Mouse (Mus musculus) heart, adult 9 months (tissue): ENCODE results near the gene Fgfr2.

Source experiments
- DNase-seq, 2 experiments: peaks; one replicate each; pipeline ENCODE4 v3.0.0; 2022; ENCODE audit warnings: low spot score in 2 of 2

Gene Fgfr2

DNA sequence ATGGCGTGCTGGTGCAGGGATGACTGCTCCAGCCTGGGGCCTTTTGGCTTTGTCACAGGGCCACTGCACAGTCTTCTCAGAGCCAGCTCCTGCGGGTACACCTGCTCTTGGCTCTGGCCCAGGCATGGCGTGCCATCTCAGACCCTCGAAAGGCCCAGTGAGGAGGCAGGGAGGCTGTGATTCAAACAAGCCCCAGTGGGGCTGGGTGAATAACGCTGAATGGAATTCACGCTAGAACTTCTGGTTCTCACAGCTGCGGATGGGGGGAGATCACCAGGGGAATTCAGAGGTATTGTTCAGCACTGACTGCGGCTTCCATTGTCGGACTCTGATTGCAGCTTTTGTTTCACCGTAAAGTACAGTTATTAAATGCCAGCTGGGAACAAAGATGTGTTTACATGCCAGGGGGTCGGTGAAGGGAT lies 2262.4 kb downstream of the Fgfr2 start:
- peak in 1 of 2 experiments; percentile 24 for DNase-seq

DNA sequence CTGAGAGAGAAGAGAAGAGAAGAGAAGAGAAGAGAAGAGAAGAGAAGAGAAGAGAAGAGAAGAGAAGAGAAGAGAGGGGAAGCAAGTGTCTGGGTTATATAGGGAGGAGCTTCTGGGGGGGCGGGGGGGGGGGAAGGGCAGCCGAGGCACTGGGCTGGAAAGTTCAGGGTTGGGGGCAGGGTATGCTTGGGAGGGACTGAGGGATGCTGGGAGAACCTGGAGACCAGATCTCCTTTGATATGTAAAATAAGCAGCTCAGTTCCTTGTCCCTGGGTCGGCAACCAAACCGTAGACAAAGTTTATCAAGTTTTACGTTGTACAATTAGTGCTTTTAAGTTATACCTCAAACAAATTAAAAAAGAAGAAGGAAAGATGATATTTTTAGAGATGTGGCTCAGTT lies 2263.2 kb downstream of the Fgfr2 start:
- DNase-seq: no peak

DNA sequence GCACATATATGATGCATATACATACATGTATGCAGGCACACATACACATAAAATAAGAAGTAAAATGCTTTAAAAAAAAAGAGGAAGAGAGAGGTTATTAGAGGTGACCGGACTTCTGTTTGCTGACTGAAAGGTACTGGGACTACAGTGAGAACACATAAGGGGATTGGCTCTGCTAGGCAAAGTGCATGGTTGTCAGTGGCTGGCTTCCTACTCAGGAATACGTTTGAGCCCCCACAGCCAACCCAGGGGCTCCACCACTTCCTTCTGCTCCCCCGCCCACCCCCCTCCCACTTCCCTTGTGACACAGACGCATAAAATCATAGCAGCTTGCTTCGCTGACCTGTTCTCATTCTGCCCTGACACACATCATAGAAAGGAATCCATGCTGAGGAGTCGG lies 2265.2 kb downstream of the Fgfr2 start:
- DNase-seq: no peak

- peak; percentile 44 to 67 for DNase-seq
Measured at GRCm38 (mm10) chr7:130855681-130856080, 2267.5 kb downstream of the Fgfr2 start.

GRCm38 (mm10) chr7:130854684-130855292 lies 2268.4 kb downstream of the Fgfr2 start:
- DNase-seq: no peak

DNA sequence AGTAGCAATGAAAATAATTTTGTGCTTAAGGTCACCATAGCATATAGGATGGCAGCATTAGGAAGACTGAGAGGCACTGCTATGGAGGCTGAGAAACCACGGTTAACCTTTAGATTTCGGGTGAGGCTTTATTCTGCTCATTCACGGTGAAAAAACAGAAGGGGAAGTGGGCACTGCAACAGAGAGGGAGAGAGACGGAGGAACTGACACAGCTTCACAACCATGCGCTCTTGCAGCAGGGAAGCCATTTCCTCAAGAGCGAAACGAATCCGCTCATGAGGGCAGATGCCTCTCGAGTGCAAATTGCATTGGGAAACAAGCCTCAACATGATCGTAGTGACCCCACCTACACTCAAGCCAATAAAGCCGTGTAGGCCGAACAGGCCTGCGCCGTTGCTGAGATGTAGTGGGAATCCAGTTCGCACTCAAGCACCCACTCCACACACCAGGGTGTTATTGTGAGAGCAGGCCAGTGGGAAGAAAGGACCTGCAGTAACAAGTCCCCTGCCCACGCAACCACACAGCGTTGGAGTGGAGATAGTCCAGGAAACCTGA lies 2275.9 kb downstream of the Fgfr2 start:
- DNase-seq: no peak

GRCm38 (mm10) chr7:130839380-130840100 lies 2283.6 kb downstream of the Fgfr2 start:
- no peak for DNase-seq

DNA sequence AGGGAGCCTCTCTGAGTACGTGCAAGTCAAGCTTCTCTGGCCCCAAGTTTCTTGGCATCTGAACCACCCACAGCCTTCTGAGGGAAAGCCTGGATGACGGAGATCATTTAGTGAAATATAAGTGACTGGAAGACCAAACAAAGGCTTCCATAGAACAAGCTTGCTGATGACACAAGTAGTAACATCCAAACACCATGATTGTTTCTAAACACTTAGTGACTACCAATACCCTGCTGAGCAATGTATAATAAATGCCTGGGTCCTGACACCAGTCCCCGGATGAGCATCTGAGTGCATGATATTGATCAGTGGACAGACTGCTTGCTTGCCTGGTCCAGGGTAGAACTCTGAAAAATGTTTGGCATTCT lies 2284.5 kb downstream of the Fgfr2 start:
- DNase-seq: no peak

GRCm38 (mm10) chr7:130837941-130838657 lies 2285.1 kb downstream of the Fgfr2 start:
- no peak for DNase-seq

- no peak for DNase-seq
Measured at GRCm38 (mm10) chr7:130836066-130836465, 2287.1 kb downstream of the Fgfr2 start.

GRCm38 (mm10) chr7:130834958-130835861 lies 2287.9 kb downstream of the Fgfr2 start:
- no peak for DNase-seq

GRCm38 (mm10) chr7:130834299-130834698 lies 2288.9 kb downstream of the Fgfr2 start:
- DNase-seq: no peak

DNA sequence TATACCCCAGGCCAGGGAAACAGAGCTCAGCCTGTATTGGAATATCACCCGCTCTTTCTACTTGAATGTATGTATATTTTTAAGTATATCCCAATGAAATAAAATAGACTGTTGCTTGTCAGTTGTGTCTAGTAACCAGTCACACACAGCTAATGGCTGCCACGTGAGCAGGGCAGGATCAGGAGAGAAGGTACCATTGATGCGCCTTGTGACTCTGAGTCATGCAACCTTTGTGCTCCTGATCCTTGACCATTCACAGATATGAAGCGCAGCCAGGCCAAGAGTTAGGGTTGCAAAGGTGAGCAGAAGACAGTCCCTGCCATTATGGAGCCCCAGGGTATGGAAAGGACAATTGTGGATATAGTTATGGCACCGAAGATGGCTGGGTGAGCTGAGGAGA lies 2291.6 kb downstream of the Fgfr2 start:
- DNase-seq: no peak

DNA sequence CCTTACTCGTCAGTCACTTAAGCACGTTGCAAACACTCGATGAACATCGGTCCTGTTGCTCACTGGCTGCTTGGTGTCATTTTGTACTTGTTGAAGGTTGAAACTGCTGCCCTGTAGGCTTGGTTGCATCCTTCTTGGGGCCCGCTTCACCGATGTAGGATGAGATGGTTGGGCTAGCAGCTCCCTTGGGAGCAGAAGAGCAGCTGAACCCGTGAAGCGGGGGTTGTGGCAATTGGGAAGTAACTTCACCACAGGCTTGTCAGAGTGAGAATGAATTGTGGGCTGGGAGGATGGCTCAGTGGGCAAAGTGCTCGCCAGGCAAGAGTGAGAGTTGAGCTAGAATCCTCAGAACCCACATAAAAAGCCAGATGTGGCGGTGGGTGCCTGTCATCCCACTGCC lies 2294.7 kb downstream of the Fgfr2 start:
- no peak for DNase-seq

DNA sequence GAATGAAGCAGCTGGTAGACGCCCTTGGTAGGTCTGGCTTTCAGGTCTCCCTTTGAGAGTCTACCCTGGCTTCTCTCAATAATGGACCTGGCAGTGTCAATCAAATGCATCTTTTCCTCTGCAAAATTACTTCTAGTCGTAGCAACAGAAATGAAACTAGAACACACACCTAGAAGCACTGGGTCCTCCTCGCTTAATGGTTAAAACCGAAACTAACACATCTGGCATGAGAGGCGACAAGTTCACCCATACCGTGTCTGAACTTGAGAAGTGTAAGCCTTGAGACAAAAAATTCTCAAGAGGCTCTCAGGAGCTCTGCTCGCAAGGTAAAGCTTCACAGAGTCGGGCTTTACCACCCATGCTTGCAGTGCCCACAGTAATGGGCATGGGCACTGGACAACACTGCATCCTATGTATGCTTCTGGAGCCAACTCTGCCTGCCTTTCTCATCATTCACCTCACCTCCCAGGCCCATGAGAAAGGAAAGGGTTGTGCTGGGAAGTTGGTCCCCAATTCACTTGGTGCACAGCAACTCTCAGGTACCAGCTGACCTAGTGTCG lies 2295.2 kb downstream of the Fgfr2 start:
- DNase-seq: no peak

GRCm38 (mm10) chr7:130827431-130827830 lies 2295.7 kb downstream of the Fgfr2 start:
- DNase-seq: peak in 1 of 2 experiments; percentile 42

GRCm38 (mm10) chr7:130826343-130826742 lies 2296.8 kb downstream of the Fgfr2 start:
- no peak for DNase-seq

GRCm38 (mm10) chr7:130823992-130824391 lies 2299.2 kb downstream of the Fgfr2 start:
- DNase-seq: no peak

DNA sequence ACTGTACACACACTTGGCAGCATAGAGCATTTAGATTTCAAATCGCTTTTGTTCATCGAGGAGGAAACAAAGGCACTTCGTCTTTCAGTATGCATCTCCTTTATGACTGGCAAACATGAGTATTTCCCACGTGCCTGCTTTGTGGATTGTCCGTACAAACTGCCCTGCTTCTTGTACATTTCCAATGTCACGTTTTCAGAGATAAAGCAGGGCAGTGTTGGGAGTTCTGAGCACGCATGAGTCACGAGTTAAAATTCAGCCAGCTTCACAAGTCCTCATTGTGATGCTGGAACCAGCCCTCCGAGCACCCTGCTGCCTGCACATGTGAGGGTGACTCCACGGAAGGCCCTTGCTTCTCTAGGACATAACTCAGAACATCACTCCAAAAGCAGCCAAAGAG lies 2303.5 kb downstream of the Fgfr2 start:
- DNase-seq: no peak

DNA sequence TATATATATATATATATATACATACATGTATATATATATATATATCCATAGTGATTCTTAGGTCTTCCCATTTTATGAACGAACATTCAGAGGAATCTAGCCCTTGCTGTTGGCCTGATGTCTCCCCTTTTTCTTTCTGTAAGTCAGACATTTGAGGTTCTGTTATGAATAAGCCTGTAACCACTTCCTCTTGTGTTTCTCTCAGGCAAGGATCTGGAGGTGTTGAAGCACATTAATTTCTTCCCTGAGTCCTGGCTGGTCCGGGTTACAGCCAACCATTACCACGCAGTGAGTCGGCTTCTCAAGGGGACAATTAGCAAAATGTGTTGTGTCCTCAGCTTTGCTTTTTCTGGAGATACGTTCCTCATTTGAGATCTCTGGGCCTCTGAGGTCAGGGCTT lies 2304.3 kb downstream of the Fgfr2 start:
- no peak for DNase-seq

GRCm38 (mm10) chr7:130816243-130816642 lies 2306.9 kb downstream of the Fgfr2 start:
- DNase-seq: no peak
